Mouse (Mus musculus): ENCODE results near the gene Mup14. TPM values are rescaled to one million over a fixed set of nuclear protein-coding genes. Genes with fewer than 3 reads are reported as not detected.

Gene Mup14
- polyA plus RNA-seq (2014; fragmentation: Illumina TruSeq; extraction: RNeasy Lipid Tissue Mini Kit (QIAGEN cat#74804); ENCODE audit: low read depth, low replicate concordance) = 2.9 TPM

DNA sequence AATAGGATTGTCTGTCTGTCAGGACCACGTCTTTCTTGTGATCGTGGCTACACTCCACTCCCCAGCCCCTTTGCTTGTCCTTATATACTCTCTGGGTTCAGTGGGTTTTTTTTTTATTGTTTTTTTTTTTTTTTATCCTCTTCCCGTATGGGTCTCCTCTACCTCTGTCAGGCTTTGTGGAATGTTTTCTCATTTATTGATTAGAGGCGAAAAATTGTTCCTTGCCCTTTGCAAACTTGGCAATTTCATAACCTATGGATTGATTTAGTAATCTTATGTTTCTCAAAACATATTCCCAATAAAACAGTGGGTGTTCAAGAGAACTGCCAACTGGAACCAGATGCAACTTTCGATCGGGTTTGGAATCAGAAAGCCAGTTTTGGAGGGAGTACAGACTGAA is at the start of gene Mup14:
Mup14 (minus strand) TSS at position 101 of the 400 bp plus-strand sequence.

Other genes starting within 250 kb of the Mup14 start
- gene Mup13, start 75.7 kb downstream of the Mup14 start, polyA plus RNA-seq (2014; fragmentation: Illumina TruSeq; extraction: RNeasy Lipid Tissue Mini Kit (QIAGEN cat#74804); ENCODE audit: low read depth, low replicate concordance) = not detected
- not detected for gene Mup15, start 135.7 kb upstream of the Mup14 start, polyA plus RNA-seq (2014; fragmentation: Illumina TruSeq; extraction: RNeasy Lipid Tissue Mini Kit (QIAGEN cat#74804); ENCODE audit: low read depth, low replicate concordance)
- gene Mup16, start 215.5 kb upstream of the Mup14 start, polyA plus RNA-seq (2014; fragmentation: Illumina TruSeq; extraction: RNeasy Lipid Tissue Mini Kit (QIAGEN cat#74804); ENCODE audit: low read depth, low replicate concordance) = not detected

All from sigmoid colon, adult 10 weeks (tissue).